Mouse (Mus musculus) heart, postnatal 0 days (tissue): ENCODE measurements at regions not wholly inside any gene's neighbourhood (a gene's known extent, or its start where the extent isn't known, plus 50 kb on each side); places are given as distances from the start of the nearest gene placed in this dataset.

Experiments used
- CTCF ChIP-seq: IDR thresholded peaks from 2 replicates; pipeline ENCODE4 v1.5.1; 2016; ENCODE audit warnings: antibody characterized with exemption, control low read depth, low read depth
- EP300 ChIP-seq: IDR thresholded peaks from 2 replicates; pipeline ENCODE4 v1.6.1; 2016; ENCODE audit warnings: antibody characterized with exemption, low read depth

DNA sequence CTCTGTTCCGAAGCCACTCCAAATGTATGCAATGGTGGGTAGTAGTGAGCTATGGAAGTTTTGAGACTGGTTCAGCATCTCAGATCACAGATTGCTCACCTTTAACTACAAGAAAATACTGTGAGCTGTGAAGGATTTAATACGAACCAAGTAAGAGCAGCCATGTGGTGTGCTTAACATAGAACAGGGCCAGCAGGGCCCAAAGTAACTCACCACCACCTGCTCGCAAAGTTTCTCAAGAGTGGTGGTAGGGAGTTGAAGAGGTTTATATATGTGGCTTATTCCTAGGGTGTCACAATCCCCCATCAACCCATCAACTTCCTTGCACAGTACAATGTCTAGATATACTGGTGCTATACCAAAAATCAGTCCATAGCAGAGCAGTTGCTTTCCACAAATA is 573.4 kb downstream of the Pdcd6ip start:
- TF ChIP-seq CTCF (no peak), EP300 (no peak)
